Mouse (Mus musculus) mouse trophoblast stem cell (cell line): ENCODE measurements around the gene Fam149a.

Experiments used
- in situ Hi-C, 2 experiments: fragments of 300-500 bp; cut with MseI, MboI; formaldehyde crosslinking; loops; 2 replicates in 1 of 2; 3 replicates in 1 of 2; pipeline ENCODE4 v1.15.1; 2025

The Fam149a gene

GRCm38 (mm10) chr8:45381963-45382347, at the start of gene Fam149a:
Gene Fam149a (minus strand): TSS chr8:45382291.
- in situ Hi-C loops = no loop called here

- in situ Hi-C loops = no loop called here
Observed at GRCm38 (mm10) chr8:45420151-45420550, 38.1 kb upstream of the Fam149a start.

GRCm38 (mm10) chr8:45414965-45415364, 32.9 kb upstream of the Fam149a start:
- in situ Hi-C loops = no loop called here

- in situ Hi-C loops = no loop called here
Observed at GRCm38 (mm10) chr8:45410882-45411281, 28.8 kb upstream of the Fam149a start, which contains the start of gene Tlr3. Gene Tlr3 (minus strand): TSS chr8:45411080.

GRCm38 (mm10) chr8:45410146-45410880, 28.2 kb upstream of the Fam149a start:
- in situ Hi-C loops = no loop called here

GRCm38 (mm10) chr8:45409702-45410101, 27.6 kb upstream of the Fam149a start:
- in situ Hi-C loops = no loop called here

- in situ Hi-C loops = no loop called here
Observed at GRCm38 (mm10) chr8:45383250-45383649, 1.2 kb upstream of the Fam149a start.

- in situ Hi-C loops = no loop called here
Observed at GRCm38 (mm10) chr8:45381075-45381962, 772 bp downstream of the Fam149a start.

GRCm38 (mm10) chr8:45380598-45380997, 1.5 kb downstream of the Fam149a start:
- in situ Hi-C loops = no loop called here

- in situ Hi-C loops = no loop called here
Observed at GRCm38 (mm10) chr8:45374071-45374470, 8.0 kb downstream of the Fam149a start.

GRCm38 (mm10) chr8:45367154-45367553, 14.9 kb downstream of the Fam149a start:
- in situ Hi-C loops = no loop called here

GRCm38 (mm10) chr8:45363220-45363619, 18.9 kb downstream of the Fam149a start:
- in situ Hi-C loops = no loop called here

GRCm38 (mm10) chr8:45362323-45362722, 19.8 kb downstream of the Fam149a start:
- in situ Hi-C loops = no loop called here

- in situ Hi-C loops = no loop called here
Observed at GRCm38 (mm10) chr8:45359091-45359605, 22.9 kb downstream of the Fam149a start.

GRCm38 (mm10) chr8:45358132-45358918, 23.8 kb downstream of the Fam149a start:
- in situ Hi-C loops = no loop called here

GRCm38 (mm10) chr8:45355809-45356208, 26.3 kb downstream of the Fam149a start:
- in situ Hi-C loops = no loop called here

GRCm38 (mm10) chr8:45345031-45345430, 37.1 kb downstream of the Fam149a start:
- in situ Hi-C loops = no loop called here

GRCm38 (mm10) chr8:45344298-45344697, 37.8 kb downstream of the Fam149a start:
- in situ Hi-C loops = no loop called here

GRCm38 (mm10) chr8:45341630-45342628, 40.2 kb downstream of the Fam149a start:
- in situ Hi-C loops = no loop called here

- in situ Hi-C loops = no loop called here
Observed at GRCm38 (mm10) chr8:45333493-45333892, 48.6 kb downstream of the Fam149a start.
